Mouse (Mus musculus) kidney, postnatal 0 days (tissue): ENCODE measurements around the gene Atp1a1. TPM values are rescaled to one million over a fixed set of nuclear protein-coding genes. Genes with fewer than 3 reads are reported as not detected.
A peak's percentile ranks its signal among the peaks of the same experiment; 100 is the strongest.

Experiments
- ATAC-seq: fragments of 200-750 bp; cut with Nextera tagmentation; replicated peaks from 2 replicates; pipeline ENCODE4 v1.8.0; 2017; ENCODE audit warnings: low read depth, moderate number of reproducible peaks, moderate TSS enrichment, moderate library complexity; ENCODE audit not compliant: low FRiP score
- DNase-seq: peaks from one replicate; pipeline ENCODE4 v3.0.0-alpha.2; 2016; ENCODE audit warnings: low spot score
- H3K27ac ChIP-seq: fragments of 300-500 bp; sonication (generic); 2 replicates; pipeline ENCODE4 v1.5.1; 2014; ENCODE audit warnings: mild to moderate bottlenecking
- H3K27me3 ChIP-seq: fragments of 300-500 bp; sonication (generic); 2 replicates; pipeline ENCODE4 v1.6.1; 2014; ENCODE audit warnings: low read length, mixed read lengths; ENCODE audit not compliant: insufficient read depth
- H3K36me3 ChIP-seq: fragments of 300-500 bp; sonication (generic); 2 replicates; pipeline ENCODE4 v1.6.1; 2014; ENCODE audit warnings: low read length, mixed read lengths; ENCODE audit not compliant: insufficient read depth
- H3K4me1 ChIP-seq: fragments of 300-500 bp; sonication (generic); replicated peaks from 2 replicates; pipeline ENCODE4 v1.6.1; 2014; ENCODE audit warnings: antibody characterized with exemption, low read length, mixed read lengths; ENCODE audit not compliant: insufficient read depth
- H3K4me2 ChIP-seq: fragments of 300-500 bp; sonication (generic); 2 replicates; pipeline ENCODE4 v1.6.1; 2014; ENCODE audit warnings: mild to moderate bottlenecking, low read length, moderate library complexity, mixed read lengths
- H3K4me3 ChIP-seq: fragments of 300-500 bp; sonication (generic); replicated peaks from 2 replicates; pipeline ENCODE4 v1.5.1; 2014; ENCODE audit warnings: low read depth, low read length
- H3K9ac ChIP-seq: fragments of 300-500 bp; sonication (generic); 2 replicates; pipeline ENCODE4 v1.6.1; 2014; ENCODE audit warnings: low read depth, low read length
- H3K9me3 ChIP-seq: fragments of 300-500 bp; sonication (generic); replicated peaks from 2 replicates; pipeline ENCODE4 v1.6.1; 2016; ENCODE audit warnings: low read length, inconsistent platforms, mixed read lengths
- CTCF ChIP-seq: IDR thresholded peaks from 2 replicates; pipeline ENCODE4 v1.5.1; 2016; ENCODE audit warnings: antibody characterized with exemption, low read depth, mild to moderate bottlenecking, moderate library complexity
- WGBS: fragments of 180-500 bp; shearing (Covaris S2); extraction: QIAGEN DNeasy Blood & Tissue Kit; methylation state at CpG from one replicate; pipeline ENCODE4 v1.1.7; 2014; 5-methylcytosine and 5-hydroxymethylcytosine counted together
- polyA plus RNA-seq: library from polyadenylated mRNA; unstranded; fragments of >200 nt; fragmentation: Nextera tagmentation; extraction: Ambion mirVana; gene quantifications from 2 replicates; pipeline ENCODE4 v1.2.1, GENCODE M21; 2015

The Atp1a1 gene
- polyA plus RNA-seq, 1 experiment from 2014 or later, result 809 TPM

GRCm38 (mm10) chr3:101528157-101528899 lies 76.2 kb downstream of the Atp1a1 start:
- Histone ChIP-seq H3K36me3 (no peaks in the 10 kb centered on the region), H3K4me3 (no peak overlapping the region), H3K27ac (peak overlapping the region; percentile 44; the same call in 1 of the 2 replicates), H3K4me1 (0 out of 2 replicates have a peak, but pooled peaks cover 10% of the 10 kb centered on the region), H3K27me3 (no peaks in the 10 kb centered on the region), H3K9ac (no peak overlapping the region), H3K4me2 (no peak overlapping the region), H3K9me3 (no peaks in the 10 kb centered on the region)
- no peak for DNase-seq
- no peak for TF ChIP-seq CTCF
- no peak for ATAC-seq
- WGBS, result 46% methylated on average over 6 of the region's 8 CpGs

GRCm38 (mm10) chr3:101526603-101527002 lies 77.9 kb downstream of the Atp1a1 start:
- H3K4me1 ChIP-seq, result 0 out of 2 replicates have a peak, but pooled peaks cover 10% of the 10 kb centered on the region
- no peak for DNase-seq
- 55% methylated on average over 11 of the region's 11 CpGs for WGBS
- no peak overlapping the region for H3K4me3 ChIP-seq
- no peaks in the 10 kb centered on the region for H3K9me3 ChIP-seq
- TF ChIP-seq CTCF, result no peak
- H3K9ac ChIP-seq, result no peak overlapping the region
- no peaks in the 10 kb centered on the region for H3K36me3 ChIP-seq
- ATAC-seq, result peak; percentile 86
- peak overlapping the region; percentile 71 for H3K27ac ChIP-seq
- H3K4me2 ChIP-seq, result no peak overlapping the region
- H3K27me3 ChIP-seq, result no peaks in the 10 kb centered on the region

Other genes with a start within 250 kb of the Atp1a1 start
- 15.3 and 16.9 TPM in 2 replicates for gene Igsf3, start 227.6 kb downstream of the Atp1a1 start, polyA plus RNA-seq
- 1.0 TPM in 2 replicates for gene Mab21l3, start 244.3 kb upstream of the Atp1a1 start, polyA plus RNA-seq